ENCODE assay signal across 9 mouse cellular contexts in genomic region chr12:55442861-55443850, GRCm38 (mm10). TPM values are rescaled to one million over a fixed set of nuclear protein-coding genes. Genes with fewer than 3 reads are reported as not detected.
DNase-seq lines count a peak whose midpoint lies in the region; ATAC-seq and TF ChIP-seq lines count a peak whose summit lies in the region.
"Had no signal": no experiment of that assay in that cellular context is flagged by ENCODE, and none has a peak within 500 bp of the region (broad histone marks: within the 10 kb centered on the region; RNA-seq: fewer than 3 reads in every experiment).

No protein-coding gene starts in this region.

- no peak for TF ChIP-seq EP300 in MEL (IDR thresholded peaks at IDR 0.05; ENCODE audit: low read depth in 1 of 2, low read length in 2 of 2)

- TF ChIP-seq CTCF in MEL (IDR thresholded peaks at IDR 0.05 in 2 of 3, conservative IDR thresholded peaks at IDR 0.05 in 1 of 3; ENCODE audit: control insufficient read depth in 1 of 3, insufficient read depth in 1 of 3, low read depth in 2 of 3, low read length in 3 of 3, poor library complexity in 1 of 3, severe bottlenecking in 1 of 3): no peak
- no peak for TF ChIP-seq CTCF in olfactory bulb, adult 2 months (IDR thresholded peaks at IDR 0.05; ENCODE audit: insufficient read depth, low read depth, low read length)

- 71% methylated on average over 9 of the region's 9 CpGs for WGBS in forebrain, embryonic 14.5 days
- WGBS in forebrain, embryonic 13.5 days: 67% methylated on average over 9 of the region's 9 CpGs
- 70% methylated on average over 9 of the region's 9 CpGs for WGBS in hindbrain, embryonic 14.5 days
- 61% methylated on average over 9 of the region's 9 CpGs for WGBS in limb, embryonic 12.5 days
- WGBS in olfactory bulb, adult 2 months: 53% methylated on average over 9 of the region's 9 CpGs

- no peaks in the 10 kb centered on the region for H3K79me2 ChIP-seq in MEL (ENCODE audit: control insufficient read depth, insufficient read depth, low read length, poor library complexity)

- no peak for ATAC-seq in forebrain, embryonic 14.5 days
- ATAC-seq in forebrain, embryonic 13.5 days: no peak
- peak; percentile 21; the same call in 1 of the 2 replicates for ATAC-seq in hindbrain, embryonic 14.5 days (ENCODE audit: low FRiP score)
- no peak for ATAC-seq in limb, embryonic 12.5 days (ENCODE audit: insufficient number of reproducible peaks, insufficient read depth, low FRiP score, low TSS enrichment, low read depth)

- no peak overlapping the region for H3K4me3 ChIP-seq in forebrain, embryonic 14.5 days (ENCODE audit: low read depth, low read length)
- no peak overlapping the region for H3K4me3 ChIP-seq in forebrain, embryonic 13.5 days
- H3K4me3 ChIP-seq in MEL (ENCODE audit: control insufficient read depth in 1 of 2, insufficient read depth in 1 of 2, low read depth in 2 of 2, low read length in 2 of 2): 0 out of 4 replicates have a peak overlapping the region, but pooled peaks of 1 of the 2 experiments have one; percentile 22
- no peak overlapping the region for H3K4me3 ChIP-seq in hindbrain, embryonic 14.5 days (replicated peaks; ENCODE audit: low read length)
- H3K4me3 ChIP-seq in limb, embryonic 12.5 days (replicated peaks): no peak overlapping the region
- H3K4me3 ChIP-seq in olfactory bulb, adult 2 months (ENCODE audit: insufficient read depth, low read depth, low read length): no peak overlapping the region
- H3K4me3 ChIP-seq: neural tube, embryonic 12.5 days had no signal

- H3K9me3 ChIP-seq in forebrain, embryonic 14.5 days (replicated peaks; ENCODE audit: control insufficient read depth, low read length): no peaks in the 10 kb centered on the region
- no peaks in the 10 kb centered on the region for H3K9me3 ChIP-seq in forebrain, embryonic 13.5 days (replicated peaks)
- no peaks in the 10 kb centered on the region for H3K9me3 ChIP-seq in MEL (replicated peaks; ENCODE audit: insufficient read depth, low read length)
- H3K9me3 ChIP-seq in hindbrain, embryonic 14.5 days (ENCODE audit: control insufficient read depth, low read length): no peaks in the 10 kb centered on the region
- no peaks in the 10 kb centered on the region for H3K9me3 ChIP-seq in limb, embryonic 12.5 days
- H3K9me3 ChIP-seq: neural tube, embryonic 12.5 days had no signal

- H3K4me1 ChIP-seq in forebrain, embryonic 14.5 days (ENCODE audit: control insufficient read depth, insufficient read depth, low read length): peaks cover 21% of the 10 kb centered on the region
- peaks cover 33% of the 10 kb centered on the region for H3K4me1 ChIP-seq in forebrain, embryonic 13.5 days
- H3K4me1 ChIP-seq in MEL (ENCODE audit: control insufficient read depth in 1 of 2, insufficient read depth in 2 of 2, low read length in 2 of 2): peaks cover 0 to 5% of the 10 kb centered on the region in 2 experiments; a peak in 1 of 4 replicates
- H3K4me1 ChIP-seq in hindbrain, embryonic 14.5 days (replicated peaks; ENCODE audit: control insufficient read depth, insufficient read depth, low read length): peaks cover 23% of the 10 kb centered on the region
- peaks cover 46% of the 10 kb centered on the region for H3K4me1 ChIP-seq in limb, embryonic 12.5 days (replicated peaks)
- peaks cover 38% of the 10 kb centered on the region for H3K4me1 ChIP-seq in olfactory bulb, adult 2 months (ENCODE audit: control insufficient read depth, insufficient read depth, low read length)

- DNase-seq in forebrain, embryonic 14.5 days (ENCODE audit: low spot score): peak; percentile 50
- DNase-seq in MEL (ENCODE audit: low read depth, low spot score): peak; percentile 65
- DNase-seq in gastrocnemius, adult 8-10 months (ENCODE audit: low spot score in 2 of 2): peak; percentile 69 to 76
- DNase-seq in hindbrain, embryonic 14.5 days (ENCODE audit: low spot score): peak; percentile 53
- DNase-seq in urinary bladder, postnatal 4 days (ENCODE audit: low spot score in 2 of 2): peak; percentile 74 to 83

- no peak overlapping the region for H3K4me2 ChIP-seq in forebrain, embryonic 14.5 days (ENCODE audit: low read length)
- H3K4me2 ChIP-seq in forebrain, embryonic 13.5 days: no peak overlapping the region
- H3K4me2 ChIP-seq in hindbrain, embryonic 14.5 days (replicated peaks): no peak overlapping the region
- H3K4me2 ChIP-seq in limb, embryonic 12.5 days: no peak overlapping the region
- H3K4me2 ChIP-seq: neural tube, embryonic 12.5 days had no signal

- H3K36me3 ChIP-seq in forebrain, embryonic 14.5 days (ENCODE audit: control insufficient read depth, insufficient read depth, low read length): no peaks in the 10 kb centered on the region
- no peaks in the 10 kb centered on the region for H3K36me3 ChIP-seq in forebrain, embryonic 13.5 days (ENCODE audit: poor library complexity, severe bottlenecking)
- H3K36me3 ChIP-seq in MEL (ENCODE audit: control insufficient read depth in 1 of 2, insufficient read depth in 2 of 2, low read length in 2 of 2): no peaks in the 10 kb centered on the region
- no peaks in the 10 kb centered on the region for H3K36me3 ChIP-seq in hindbrain, embryonic 14.5 days (replicated peaks; ENCODE audit: control insufficient read depth, insufficient read depth)
- H3K36me3 ChIP-seq in limb, embryonic 12.5 days: no peaks in the 10 kb centered on the region
- H3K36me3 ChIP-seq: neural tube, embryonic 12.5 days had no signal

- no peak for TF ChIP-seq POLR2A in MEL (IDR thresholded peaks at IDR 0.05; ENCODE audit: control insufficient read depth in 1 of 2, insufficient read depth in 1 of 2, low read depth in 1 of 2, low read length in 2 of 2, poor library complexity in 1 of 2)
- no peak for TF ChIP-seq POLR2A in olfactory bulb, adult 2 months (IDR thresholded peaks at IDR 0.05; ENCODE audit: insufficient read depth, low read depth, low read length)

- TF ChIP-seq RAD21 in MEL (IDR thresholded peaks at IDR 0.05; ENCODE audit: low read depth, low read length): no peak

- no peak overlapping the region for H3K9ac ChIP-seq in forebrain, embryonic 14.5 days (ENCODE audit: low read length)
- H3K9ac ChIP-seq in forebrain, embryonic 13.5 days: no peak overlapping the region
- no peak overlapping the region for H3K9ac ChIP-seq in MEL (ENCODE audit: control insufficient read depth, low read depth, low read length, poor library complexity, severe bottlenecking)
- H3K9ac ChIP-seq in hindbrain, embryonic 14.5 days: no peak overlapping the region
- H3K9ac ChIP-seq in limb, embryonic 12.5 days (replicated peaks): no peak overlapping the region
- H3K9ac ChIP-seq: neural tube, embryonic 12.5 days had no signal

- no peak overlapping the region for H3K27ac ChIP-seq in forebrain, embryonic 14.5 days (ENCODE audit: low read depth, low read length)
- H3K27ac ChIP-seq in forebrain, embryonic 13.5 days: no peak overlapping the region; the same call in 1 of the 2 replicates
- H3K27ac ChIP-seq in MEL (ENCODE audit: control insufficient read depth, low read depth, low read length): no peak overlapping the region
- H3K27ac ChIP-seq in hindbrain, embryonic 14.5 days: peak overlapping the region; percentile 10; the same call in 1 of the 2 replicates
- H3K27ac ChIP-seq in limb, embryonic 12.5 days: peak overlapping the region; percentile 60
- 0 out of 2 replicates have a peak overlapping the region, but pooled peaks have one; percentile 1 for H3K27ac ChIP-seq in olfactory bulb, adult 2 months (ENCODE audit: insufficient read depth, low read depth, low read length)
- H3K27ac ChIP-seq: neural tube, embryonic 12.5 days had no signal

- no peaks in the 10 kb centered on the region for H3K27me3 ChIP-seq in forebrain, embryonic 14.5 days (replicated peaks; ENCODE audit: control insufficient read depth, insufficient read depth, low read length)
- H3K27me3 ChIP-seq in forebrain, embryonic 13.5 days: no peaks in the 10 kb centered on the region
- no peaks in the 10 kb centered on the region for H3K27me3 ChIP-seq in MEL (ENCODE audit: control insufficient read depth in 1 of 2, insufficient read depth in 2 of 2, low read length in 2 of 2)
- H3K27me3 ChIP-seq in hindbrain, embryonic 14.5 days (ENCODE audit: control insufficient read depth, insufficient read depth, low read length): no peaks in the 10 kb centered on the region
- no peaks in the 10 kb centered on the region for H3K27me3 ChIP-seq in limb, embryonic 12.5 days
- H3K27me3 ChIP-seq: neural tube, embryonic 12.5 days had no signal

TF ChIP-seq in MEL, 35 proteins besides CTCF, POLR2A, EP300 and RAD21:
- TF ChIP-seq POLR2AphosphoS5 (IDR thresholded peaks at IDR 0.05; ENCODE audit: borderline replicate concordance, low read depth, low read length): no peak
- TF ChIP-seq USF1 (IDR thresholded peaks at IDR 0.05; ENCODE audit: low read depth, low read length): 0 out of 2 replicates have a peak, but pooled peaks have one; percentile 14
- TF ChIP-seq JUND (IDR thresholded peaks at IDR 0.05; ENCODE audit: low read depth, low read length): no peak
- 0 out of 2 replicates have a peak, but pooled peaks have one; percentile 18 for TF ChIP-seq MXI1 (IDR thresholded peaks at IDR 0.05; ENCODE audit: low read depth, low read length)

RNA-seq across cellular contexts. Expression of gene Nfkbia, which starts 49.3 kb away (rescaled TPM):
- 40.0 and 49.7 TPM in 2 replicates for polyA plus RNA-seq in forebrain, embryonic 14.5 days (2014; fragmentation: Nextera tagmentation; extraction: Ambion mirVana)
- 46.4 and 47.0 TPM in 2 replicates for polyA plus RNA-seq in forebrain, embryonic 13.5 days (2015; fragmentation: Nextera tagmentation; extraction: Ambion mirVana)
- total RNA-seq in MEL (2012; rRNA removed): 8.1 and 9.3 TPM in 2 replicates
- polyA plus RNA-seq in MEL (2012; ENCODE audit: insufficient read depth in 1 of 2, insufficient read length in 2 of 2, low read depth in 1 of 2, low replicate concordance in 2 of 2, missing spikeins in 1 of 2): 10 to 100 TPM in 1 of 2 experiments, not detected in 1; 15.9 TPM
- total RNA-seq in gastrocnemius, adult 8-10 months (2022): 10 to 100 TPM; 18.1 to 43.5 (median 29.1) TPM
- polyA plus RNA-seq in hindbrain, embryonic 14.5 days (2014; fragmentation: Nextera tagmentation; extraction: Ambion mirVana): 59.7 and 63.9 TPM in 2 replicates
- 85.7 and 94.9 TPM in 2 replicates for polyA plus RNA-seq in limb, embryonic 12.5 days (2016; fragmentation: Nextera tagmentation; extraction: Ambion mirVana)
- not detected in 2 replicates for polyA plus RNA-seq in olfactory bulb, adult 2 months (2012; ENCODE audit: insufficient read depth, insufficient read length, low replicate concordance, missing spikeins)

RNA-seq across cellular contexts. Expression of gene Psma6, which starts 59.1 kb away (rescaled TPM):
- polyA plus RNA-seq in forebrain, embryonic 14.5 days (2014; fragmentation: Nextera tagmentation; extraction: Ambion mirVana): 482 and 544 TPM in 2 replicates
- polyA plus RNA-seq in forebrain, embryonic 13.5 days (2015; fragmentation: Nextera tagmentation; extraction: Ambion mirVana): 505 and 510 TPM in 2 replicates
- total RNA-seq in MEL (2012; rRNA removed): 255 and 284 TPM in 2 replicates
- 100 to 1,000 TPM in 1 of 2 experiments, not detected in 1; 309 TPM for polyA plus RNA-seq in MEL (2012; ENCODE audit: insufficient read depth in 1 of 2, insufficient read length in 2 of 2, low read depth in 1 of 2, low replicate concordance in 2 of 2, missing spikeins in 1 of 2)
- total RNA-seq in gastrocnemius, adult 8-10 months (2022): 100 to 1,000 TPM; 157 to 164 (median 160) TPM
- 403 and 442 TPM in 2 replicates for polyA plus RNA-seq in hindbrain, embryonic 14.5 days (2014; fragmentation: Nextera tagmentation; extraction: Ambion mirVana)
- 449 and 458 TPM in 2 replicates for polyA plus RNA-seq in limb, embryonic 12.5 days (2016; fragmentation: Nextera tagmentation; extraction: Ambion mirVana)
- polyA plus RNA-seq in olfactory bulb, adult 2 months (2012; ENCODE audit: insufficient read depth, insufficient read length, low replicate concordance, missing spikeins): not detected in 2 replicates

Comparison
In these comparisons a context has a peak if more than half of its experiments do, and no peak if none do; other contexts are left out.
1. H3K27ac ChIP-seq: peak in hindbrain, embryonic 14.5 days (single experiment), limb, embryonic 12.5 days (single experiment) and olfactory bulb, adult 2 months (single experiment); none in forebrain, embryonic 14.5 days (single experiment), forebrain, embryonic 13.5 days (single experiment) and MEL (single experiment).
2. Peak in every context shown above with its lines, with median percentiles within 50 percentile points of each other: DNase-seq.